Mouse (Mus musculus) liver, embryonic 14.5 days (tissue): ENCODE results near the gene Lrrc75a. TPM values are rescaled to one million over a fixed set of nuclear protein-coding genes. Genes with fewer than 3 reads are reported as not detected.

Source experiments
- ATAC-seq: fragments of 200-750 bp; cut with Nextera tagmentation; 2 replicates; pipeline ENCODE4 v1.8.0; 2017; ENCODE audit warnings: moderate number of reproducible peaks, mild to moderate bottlenecking, moderate library complexity; ENCODE audit not compliant: insufficient read depth
- DNase-seq, 3 experiments: peaks; one replicate each; pipeline ENCODE4 v3.0.0-alpha.2; 2012 to 2013; ENCODE audit warnings: low read depth in 3 of 3, low spot score in 3 of 3
- H3K27ac ChIP-seq: fragments of 300-500 bp; sonication (generic); 2 replicates; pipeline ENCODE4 v1.5.1; 2014; ENCODE audit warnings: moderate library complexity, mild to moderate bottlenecking, control low read depth, inconsistent platforms
- H3K27me3 ChIP-seq: fragments of 300-500 bp; sonication (generic); 2 replicates; pipeline ENCODE4 v1.6.1; 2014; ENCODE audit warnings: mild to moderate bottlenecking, low read length, moderate library complexity; ENCODE audit not compliant: control insufficient read depth, insufficient read depth
- H3K36me3 ChIP-seq: fragments of 300-500 bp; sonication (generic); replicated peaks from 2 replicates; pipeline ENCODE4 v1.6.1; 2014; ENCODE audit warnings: low read depth; ENCODE audit not compliant: control insufficient read depth, insufficient read depth
- H3K4me1 ChIP-seq, 2 experiments: fragments of 200-500 bp in 1 of 2; fragments of 300-500 bp in 1 of 2; sonication (generic) in 1 of 2; replicated peaks; 2 replicates each; pipeline ENCODE4 v1.6.1; 2012 to 2014; ENCODE audit warnings: antibody characterized with exemption in 1 of 2, inconsistent platforms in 1 of 2, low read length in 1 of 2; ENCODE audit not compliant: control insufficient read depth in 2 of 2, insufficient read depth in 2 of 2
- H3K4me2 ChIP-seq: fragments of 300-500 bp; sonication (generic); 2 replicates; pipeline ENCODE4 v1.6.1; 2014; ENCODE audit warnings: low read depth, mild to moderate bottlenecking, control low read depth, moderate library complexity
- H3K4me3 ChIP-seq, 2 experiments: fragments of 200-500 bp in 1 of 2; fragments of 300-500 bp in 1 of 2; sonication (generic) in 1 of 2; 2 replicates each; pipeline ENCODE4 v1.5.1; 2012 to 2014; ENCODE audit warnings: low read depth in 2 of 2, low read length in 2 of 2, mild to moderate bottlenecking in 2 of 2, control low read depth in 1 of 2, inconsistent platforms in 1 of 2, moderate library complexity in 1 of 2; ENCODE audit not compliant: insufficient read depth in 1 of 2
- H3K9ac ChIP-seq: fragments of 300-500 bp; sonication (generic); replicated peaks from 2 replicates; pipeline ENCODE4 v1.6.1; 2014; ENCODE audit warnings: mild to moderate bottlenecking, control low read depth, moderate library complexity
- H3K9me3 ChIP-seq: fragments of 300-500 bp; sonication (generic); 2 replicates; pipeline ENCODE4 v1.6.1; 2016; ENCODE audit warnings: low read length, mixed read lengths; ENCODE audit not compliant: control insufficient read depth
- CTCF ChIP-seq: IDR thresholded peaks from 2 replicates; pipeline ENCODE4 v1.5.1; 2016; ENCODE audit warnings: antibody characterized with exemption, low read depth, control low read depth
- EP300 ChIP-seq: IDR thresholded peaks from 2 replicates; pipeline ENCODE4 v1.6.1; 2016; ENCODE audit warnings: antibody characterized with exemption, low read depth
- WGBS: fragments of 180-500 bp; shearing (Covaris S2); extraction: QIAGEN DNeasy Blood & Tissue Kit; methylation state at CpG from one replicate; pipeline ENCODE4 v1.1.7; 2014; ENCODE audit not compliant: insufficient replicate concordance; 5-methylcytosine and 5-hydroxymethylcytosine counted together
- polyA plus RNA-seq, 2 experiments: library from polyadenylated mRNA; depleted of rRNA in 1 of 2; stranded (reverse) in 1 of 2; unstranded in 1 of 2; fragments of >200 nt; fragmentation: Nextera tagmentation in 1 of 2; extraction: Ambion mirVana in 1 of 2; gene quantifications; 2 replicates each; pipeline versions ENCODE4 v1.2.1 to v1.2.3; 2012 to 2014

Lrrc75a gene
- polyA plus RNA-seq, 2 experiments = 0.99 to 1.1 TPM

DNA sequence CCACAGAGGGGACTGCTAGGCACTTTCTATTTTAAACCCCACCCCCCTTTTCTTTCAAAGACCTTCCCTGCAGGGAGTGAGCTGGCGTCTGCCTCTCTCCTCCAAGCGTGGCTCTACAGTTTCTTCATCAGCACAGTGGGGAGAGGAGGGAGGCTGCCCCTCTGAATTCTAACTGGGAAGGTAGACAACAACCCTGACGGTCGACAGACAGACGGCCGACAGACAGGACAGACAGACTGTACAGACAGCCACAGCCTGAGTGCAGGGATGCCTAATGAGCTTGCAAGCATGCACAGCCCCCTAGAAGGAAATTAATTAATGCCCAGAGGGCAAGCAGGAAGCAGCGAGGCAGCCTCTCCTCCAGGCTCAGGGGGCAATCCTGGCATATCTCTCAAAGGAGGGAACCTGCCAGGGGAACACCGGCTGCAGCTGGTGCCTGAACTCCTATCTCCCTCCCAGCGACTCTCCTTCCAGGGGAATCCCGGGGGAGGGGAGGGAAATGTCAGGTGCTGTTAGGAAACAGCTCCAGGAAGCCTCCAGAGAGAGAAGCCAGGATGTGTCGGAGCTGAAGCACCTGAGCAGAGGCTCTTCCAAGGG, 18.0 kb downstream of the Lrrc75a start:
- DNase-seq (no peak), ATAC-seq (no peak)
- no peaks in the 10 kb centered on the region for H3K9me3 ChIP-seq
- H3K4me1 ChIP-seq = peaks cover 4 to 18% of the 10 kb centered on the region in 2 experiments
- H3K4me2 ChIP-seq = peak overlapping the region; percentile 3; the same call in 1 of the 2 replicates
- H3K9ac ChIP-seq = no peak overlapping the region
- H3K36me3 ChIP-seq = no peaks in the 10 kb centered on the region
- no peak overlapping the region for H3K4me3 ChIP-seq
- WGBS = 16% methylated on average over 11 of the region's 11 CpGs
- no peak overlapping the region for H3K27ac ChIP-seq
- TF ChIP-seq EP300 = no peak
- no peak for TF ChIP-seq CTCF
- H3K27me3 ChIP-seq = no peaks in the 10 kb centered on the region

DNA sequence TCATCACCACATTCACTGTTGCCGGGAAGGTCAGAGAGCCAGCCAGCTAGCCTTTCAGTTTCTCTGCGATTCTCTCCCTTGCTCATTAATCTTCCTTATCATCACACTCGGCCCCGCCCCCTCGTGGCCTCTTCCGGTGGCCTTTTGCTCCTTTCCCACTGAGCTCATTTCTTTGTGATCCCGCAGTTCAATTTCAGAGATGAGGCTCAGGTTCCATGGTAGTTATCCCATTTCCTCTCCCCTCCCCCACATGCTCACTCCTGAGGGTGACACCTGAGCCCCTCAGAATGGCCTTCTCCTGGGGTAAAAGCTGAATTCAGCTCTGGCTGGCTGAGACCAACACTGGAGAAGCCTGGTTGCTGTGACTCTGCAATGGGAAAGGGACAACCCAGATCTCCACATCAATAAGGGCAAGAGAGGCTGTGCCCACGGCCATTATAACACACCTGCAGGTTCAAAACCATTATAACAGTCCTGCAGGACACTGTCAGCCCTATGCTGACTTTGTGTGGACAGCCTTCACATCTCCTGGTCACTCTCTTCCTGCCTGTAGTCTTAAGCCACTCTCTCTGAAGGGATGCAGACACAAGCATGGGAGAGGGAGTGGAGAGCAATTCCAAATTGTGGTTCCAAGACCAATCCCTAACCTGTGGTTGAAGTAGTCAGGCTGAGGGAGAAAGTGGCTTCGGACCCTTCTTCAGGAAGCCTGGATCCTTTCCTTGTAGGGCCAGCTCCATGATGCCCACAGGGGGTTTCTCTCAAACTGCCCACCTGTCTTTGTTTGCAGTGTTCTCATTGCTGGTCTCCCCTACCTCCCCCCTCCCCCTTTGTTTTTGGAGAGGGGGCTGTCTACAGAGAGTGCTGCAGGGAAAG, 18.7 kb downstream of the Lrrc75a start:
- DNase-seq (no peak), ATAC-seq (no peak)
- no peaks in the 10 kb centered on the region for H3K9me3 ChIP-seq
- no peak overlapping the region; the same call in 1 of the 2 replicates for H3K9ac ChIP-seq
- 5% methylated on average over 9 of the region's 9 CpGs for WGBS
- no peaks in the 10 kb centered on the region for H3K27me3 ChIP-seq
- TF ChIP-seq EP300 (no peak), CTCF (peak; percentile 31; the same call in 1 of the 2 replicates)
- H3K4me2 ChIP-seq = peak overlapping the region; percentile 56
- no peak overlapping the region for H3K27ac ChIP-seq
- no peak overlapping the region for H3K4me3 ChIP-seq
- H3K36me3 ChIP-seq = no peaks in the 10 kb centered on the region
- peaks cover 10 to 23% of the 10 kb centered on the region in 2 experiments for H3K4me1 ChIP-seq

- Histone ChIP-seq H3K27ac (no peak overlapping the region), H3K4me2 (no peak overlapping the region), H3K4me3 (no peak overlapping the region), H3K36me3 (no peaks in the 10 kb centered on the region), H3K4me1 (peaks cover 14 to 25% of the 10 kb centered on the region in 2 experiments), H3K9ac (no peak overlapping the region), H3K27me3 (no peaks in the 10 kb centered on the region), H3K9me3 (no peaks in the 10 kb centered on the region)
- peak; percentile 82 for ATAC-seq
- no peak for DNase-seq
- no peak for TF ChIP-seq EP300
- TF ChIP-seq CTCF = no peak
- 40% methylated on average over 10 of the region's 10 CpGs for WGBS
Observed at GRCm38 (mm10) chr11:62624341-62625291, 23.7 kb downstream of the Lrrc75a start.

GRCm38 (mm10) chr11:62622850-62623249, 25.5 kb downstream of the Lrrc75a start:
- Histone ChIP-seq H3K4me2 (no peak overlapping the region), H3K27ac (no peak overlapping the region), H3K36me3 (no peaks in the 10 kb centered on the region), H3K9me3 (no peaks in the 10 kb centered on the region), H3K4me1 (peaks cover 10 to 16% of the 10 kb centered on the region in 2 experiments; a peak in 3 of 4 replicates), H3K4me3 (no peak overlapping the region), H3K27me3 (no peaks in the 10 kb centered on the region), H3K9ac (no peak overlapping the region)
- DNase-seq = no peak
- ATAC-seq = no peak
- WGBS = 54% methylated on average over 4 of the region's 4 CpGs
- no peak for TF ChIP-seq EP300
- no peak for TF ChIP-seq CTCF
